Mouse (Mus musculus): ENCODE data around the gene Rtn3.

- TF ChIP-seq TAL1 (IDR thresholded peaks at IDR 0.05; ENCODE audit: low read length) (no peak), GATA1 (IDR thresholded peaks at IDR 0.05; ENCODE audit: low read length) (no peak)
Observed at GRCm38 (mm10) chr19:7522856-7523255, 39.8 kb upstream of the Rtn3 start.
